Mouse (Mus musculus) granulocyte monocyte progenitor cell, adult 5-6 weeks (primary cell): ENCODE data around the gene Cacna2d1. TPM values are rescaled to one million over a fixed set of nuclear protein-coding genes. Genes with fewer than 3 reads are reported as not detected.

ENCODE experiments used
- ATAC-seq: replicated peaks from 2 replicates; pipeline ENCODE4 v1.8.0; 2016; ENCODE audit warnings: mild to moderate bottlenecking, moderate TSS enrichment, inconsistent platforms; ENCODE audit not compliant: poor library complexity, severe bottlenecking
- total RNA-seq, 2 experiments: library from RNA; stranded (forward) in 1 of 2; stranded (reverse) in 1 of 2; fragments of 200-712, 200-1000 nt in 1 of 2; fragments of >200 nt in 1 of 2; fragmentation: Nextera tagmentation in 1 of 2; gene quantifications; 2 replicates each; pipeline ENCODE4 v1.2.3; 2014 to 2017

The Cacna2d1 gene
- total RNA-seq, 2 experiments from 2014 or later: not detected

DNA sequence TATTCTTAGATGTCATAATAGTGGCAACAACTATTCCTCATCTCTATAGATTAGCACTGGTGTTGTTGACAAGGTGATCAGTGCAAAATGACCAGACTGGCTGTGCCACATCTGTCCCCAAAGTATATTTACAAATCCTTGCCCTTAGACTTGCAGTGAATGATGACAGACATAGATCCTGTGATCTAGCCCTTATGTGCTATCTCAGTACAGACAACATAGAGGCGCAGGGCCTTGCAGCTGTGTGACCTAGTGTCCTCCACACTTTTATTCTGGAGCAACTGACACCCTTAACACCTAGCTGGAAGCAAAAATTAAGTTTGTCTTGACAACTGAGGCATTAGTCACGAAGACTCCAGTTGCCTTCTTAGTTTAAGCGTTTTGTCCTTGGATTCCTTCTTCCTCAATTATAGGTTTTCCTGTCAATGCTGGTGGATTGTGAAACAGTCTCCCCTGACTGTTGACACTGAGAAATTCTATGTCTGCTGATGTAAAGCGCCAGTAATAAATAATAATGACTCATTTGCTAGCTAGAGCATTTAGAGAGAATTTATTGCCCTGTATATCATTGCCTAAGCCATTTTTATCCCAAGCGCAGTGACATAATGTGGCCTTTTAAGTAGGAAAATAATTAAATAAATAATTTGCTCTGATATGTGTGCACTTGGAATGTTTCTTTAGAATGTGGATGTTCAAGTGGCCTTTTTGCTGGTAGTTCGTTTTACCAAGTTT, 110.8 kb downstream of the Cacna2d1 start:
- no peak for ATAC-seq

DNA sequence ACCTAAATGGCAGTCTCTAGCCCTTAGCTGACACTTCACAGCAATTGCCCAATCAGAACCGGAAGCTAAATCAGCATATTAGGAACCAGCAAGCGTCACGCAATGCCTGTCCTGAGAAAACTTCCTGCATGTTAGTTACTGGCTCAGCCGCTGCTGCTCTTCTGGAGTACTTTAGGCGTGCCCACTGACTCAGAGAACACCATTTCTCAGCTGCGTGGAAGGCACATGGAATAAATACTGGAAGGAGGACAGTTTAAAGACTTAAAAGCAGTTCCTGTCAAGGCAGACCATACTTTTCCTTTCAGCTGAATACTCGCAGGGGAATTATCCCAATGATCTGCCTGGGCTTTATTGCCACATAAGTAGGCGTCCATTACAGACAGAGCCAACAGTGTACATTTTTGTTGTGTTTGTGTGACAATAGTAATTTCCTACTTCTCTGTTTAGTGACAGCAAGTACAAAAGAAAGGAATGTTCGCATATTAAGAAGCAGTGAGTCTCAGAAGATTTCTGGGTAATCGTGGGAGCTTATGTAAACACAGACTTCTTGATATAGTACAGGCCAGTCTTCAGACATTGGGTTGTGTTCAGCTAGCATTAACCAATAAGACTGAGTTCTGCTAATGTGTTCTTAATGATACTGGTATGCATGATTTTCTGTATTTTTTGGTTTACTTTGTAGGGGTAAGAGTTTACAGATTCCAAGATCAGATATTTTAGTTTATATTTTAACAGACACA, 113.1 kb downstream of the Cacna2d1 start:
- peak; percentile 58 for ATAC-seq

DNA sequence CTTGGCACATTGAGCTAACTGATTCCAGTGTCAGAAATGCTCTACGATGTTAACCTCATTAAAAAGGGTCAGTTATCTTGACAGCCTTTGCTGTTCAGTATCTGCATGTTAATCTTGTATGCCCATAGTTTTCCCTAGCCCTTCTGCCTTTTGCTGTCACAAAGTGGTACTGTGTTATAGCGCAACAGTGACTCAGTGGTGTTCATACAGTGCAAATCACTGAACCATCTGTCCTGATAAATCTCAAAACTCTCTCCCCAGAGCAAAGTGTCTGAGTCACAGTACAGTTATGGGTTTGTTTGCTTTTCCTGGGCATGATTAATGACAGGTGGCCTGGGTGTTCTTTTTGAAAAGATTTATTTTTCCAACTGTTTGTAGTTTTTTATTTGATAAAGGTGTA, 122.3 kb downstream of the Cacna2d1 start:
- no peak for ATAC-seq

DNA sequence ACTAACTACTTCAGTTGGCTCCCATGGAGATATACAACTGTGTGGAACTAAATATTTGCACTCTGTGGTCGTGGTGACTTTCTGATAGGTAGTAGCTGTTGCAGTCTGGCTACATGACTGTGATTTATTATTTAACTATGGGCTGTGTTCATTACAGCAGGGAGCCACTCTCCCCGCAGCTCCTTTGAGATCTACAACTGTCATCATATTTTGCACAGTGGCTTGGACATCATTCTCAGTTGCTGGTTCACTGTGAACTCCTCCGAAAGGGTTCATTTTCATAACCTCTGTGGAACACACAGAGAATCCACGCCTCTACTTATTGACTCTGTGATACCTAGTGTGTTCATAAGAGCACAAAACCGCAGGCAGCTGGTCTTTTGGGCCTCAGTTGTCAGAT, 128.3 kb downstream of the Cacna2d1 start:
- no peak for ATAC-seq

DNA sequence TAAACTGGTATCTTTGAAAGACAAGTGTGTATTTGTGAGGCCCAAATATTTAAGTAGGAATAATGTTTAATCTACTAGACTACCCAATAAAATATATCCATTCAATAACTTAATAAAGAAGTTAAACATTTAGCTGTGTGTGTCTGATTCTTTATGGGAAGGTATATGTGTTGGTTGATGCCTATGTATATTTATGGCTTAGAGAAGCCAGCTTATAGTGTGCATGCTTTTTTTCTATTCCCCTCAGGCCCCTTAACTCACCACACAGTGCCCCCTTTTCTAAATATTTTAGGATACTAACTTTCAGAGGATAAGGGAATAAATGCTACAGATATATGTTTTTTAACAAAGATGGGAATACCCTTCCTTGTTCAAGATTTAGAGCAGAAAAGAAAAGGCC, 128.8 kb downstream of the Cacna2d1 start:
- no peak for ATAC-seq

DNA sequence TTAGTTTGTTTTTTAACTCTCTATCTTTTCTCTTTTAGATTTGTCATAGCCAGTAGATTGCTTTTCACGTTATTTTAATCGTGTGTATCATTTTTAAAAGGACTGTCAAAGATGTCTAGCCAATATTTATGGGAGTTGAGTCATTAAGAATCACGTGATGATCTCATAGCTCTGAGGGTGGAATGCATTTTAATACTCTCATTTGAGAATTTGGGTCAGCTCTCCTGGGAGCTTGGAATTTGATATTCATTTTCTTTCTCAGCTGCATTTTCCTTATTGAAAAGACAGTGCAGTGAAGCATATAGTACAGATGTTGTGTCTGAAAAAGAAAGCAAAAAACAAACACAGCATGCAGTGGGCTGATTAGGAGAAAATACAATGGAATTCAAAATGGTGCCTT, 129.5 kb downstream of the Cacna2d1 start:
- no peak for ATAC-seq

DNA sequence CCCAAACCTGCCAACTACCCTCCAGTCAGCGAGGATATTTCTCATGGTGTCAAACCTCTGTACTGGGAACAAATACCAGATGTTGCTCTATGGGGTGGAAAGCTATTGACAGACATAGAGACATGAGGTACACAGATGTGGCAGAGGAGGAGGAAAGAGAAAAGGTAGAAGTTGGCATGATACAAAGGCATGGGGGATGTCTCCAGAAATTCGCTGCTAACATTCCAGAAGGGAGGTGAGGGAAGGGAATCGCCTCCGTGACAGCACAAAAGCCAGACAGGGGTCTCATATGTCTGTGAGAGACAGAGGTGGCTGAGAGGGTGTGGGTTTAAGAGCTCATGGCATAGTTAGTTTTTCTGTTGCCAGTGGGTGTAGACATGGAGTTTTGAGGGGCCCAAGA, 131.3 kb downstream of the Cacna2d1 start:
- ATAC-seq: no peak

DNA sequence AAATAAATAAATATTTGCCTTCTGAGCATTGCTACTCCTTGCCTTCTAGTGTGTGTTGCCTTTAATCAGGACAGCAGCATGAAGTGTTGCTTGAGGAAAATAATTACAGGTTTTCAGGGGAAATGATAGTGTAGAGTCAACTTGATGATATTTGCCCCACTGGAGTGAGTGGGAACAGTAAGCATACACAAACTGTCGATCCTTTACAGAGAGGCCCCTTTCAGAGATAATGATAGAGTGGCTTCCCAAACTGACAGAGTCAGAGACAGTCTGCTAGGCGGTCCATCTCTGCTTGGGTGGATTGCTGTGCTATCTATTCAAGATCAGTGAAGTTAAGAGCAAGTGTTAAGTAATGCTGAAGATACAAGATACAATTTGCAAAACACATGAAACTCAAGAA, 147.8 kb downstream of the Cacna2d1 start:
- ATAC-seq: no peak

DNA sequence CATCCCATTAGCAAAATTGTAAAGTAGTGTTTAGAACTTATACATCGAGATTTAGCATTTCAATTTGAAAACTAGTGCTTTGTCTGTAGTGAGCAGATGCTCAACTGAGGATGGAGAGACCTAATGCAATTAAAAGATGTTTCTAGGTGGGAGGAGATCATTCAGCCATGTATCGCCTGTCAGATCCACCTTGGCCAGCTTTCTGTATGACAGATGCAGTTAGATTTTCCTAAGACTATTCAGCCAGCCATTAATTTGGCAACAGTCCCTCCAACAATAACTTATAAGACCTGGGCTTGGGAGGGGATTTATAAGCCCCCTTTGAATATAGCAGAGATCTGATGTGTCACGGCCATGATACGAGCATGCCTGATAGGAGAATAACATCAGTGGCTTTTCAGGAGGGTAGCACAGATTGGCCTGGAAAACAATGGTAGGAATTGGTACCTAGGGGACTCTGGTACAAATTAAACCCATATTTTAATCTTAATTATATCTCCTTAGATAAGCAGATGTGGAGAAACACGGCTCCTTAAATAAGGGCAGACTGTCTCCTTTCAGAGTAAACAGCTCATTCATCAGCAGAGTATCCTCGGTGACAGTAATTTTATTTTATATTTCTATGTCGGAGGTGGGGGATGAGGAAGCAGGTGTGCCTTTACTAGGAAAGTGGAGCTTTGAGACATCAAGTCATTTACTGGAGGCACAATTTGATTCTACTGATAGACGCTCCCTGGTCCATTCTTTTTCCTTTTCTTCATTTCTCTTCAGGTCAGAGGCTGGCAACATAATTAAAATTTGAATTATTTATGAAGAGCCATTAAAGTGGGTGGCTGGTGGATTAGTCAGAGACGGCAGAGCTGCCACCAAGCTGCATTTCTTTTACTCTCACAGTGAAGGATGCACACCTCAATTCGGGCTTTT, 152.8 kb downstream of the Cacna2d1 start:
- ATAC-seq: no peak

DNA sequence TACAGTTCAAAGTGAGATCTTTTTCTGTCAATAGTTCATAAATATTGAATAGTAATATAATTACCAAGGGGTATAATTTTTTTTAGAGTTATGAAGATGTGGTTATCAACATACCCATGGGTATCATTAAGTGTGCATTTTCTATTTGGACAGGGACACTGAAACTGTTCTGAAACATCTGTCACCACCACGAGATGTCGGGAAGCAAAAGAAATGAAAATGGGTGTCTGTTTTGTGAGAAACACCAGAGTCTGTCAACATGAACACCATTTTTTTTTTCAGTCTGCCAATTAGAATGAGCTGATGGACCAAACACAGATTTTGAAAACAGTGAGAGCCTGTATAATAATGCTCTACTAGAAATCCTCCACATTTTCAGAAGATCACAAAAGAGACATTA, 153.5 kb downstream of the Cacna2d1 start:
- ATAC-seq: no peak

DNA sequence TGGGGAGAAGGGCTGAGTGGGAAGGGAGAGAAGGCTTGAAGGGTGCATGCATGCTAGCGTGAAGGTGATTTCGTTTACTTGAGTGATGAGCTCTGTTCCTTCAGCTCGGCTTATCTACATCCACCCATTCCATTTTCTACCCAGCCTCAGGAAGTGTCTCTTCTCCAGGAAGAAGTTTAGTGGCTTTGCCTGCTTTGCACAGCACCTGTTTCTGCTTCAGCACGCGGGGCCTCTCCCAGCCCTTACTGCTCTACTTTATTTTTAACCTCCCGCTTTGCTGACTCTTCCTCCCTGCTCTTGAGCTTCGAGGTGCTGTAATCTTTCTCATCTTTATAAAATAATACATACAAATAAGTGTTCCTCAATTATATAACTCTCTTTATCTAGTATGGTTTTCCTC, 158.0 kb downstream of the Cacna2d1 start:
- ATAC-seq: no peak

DNA sequence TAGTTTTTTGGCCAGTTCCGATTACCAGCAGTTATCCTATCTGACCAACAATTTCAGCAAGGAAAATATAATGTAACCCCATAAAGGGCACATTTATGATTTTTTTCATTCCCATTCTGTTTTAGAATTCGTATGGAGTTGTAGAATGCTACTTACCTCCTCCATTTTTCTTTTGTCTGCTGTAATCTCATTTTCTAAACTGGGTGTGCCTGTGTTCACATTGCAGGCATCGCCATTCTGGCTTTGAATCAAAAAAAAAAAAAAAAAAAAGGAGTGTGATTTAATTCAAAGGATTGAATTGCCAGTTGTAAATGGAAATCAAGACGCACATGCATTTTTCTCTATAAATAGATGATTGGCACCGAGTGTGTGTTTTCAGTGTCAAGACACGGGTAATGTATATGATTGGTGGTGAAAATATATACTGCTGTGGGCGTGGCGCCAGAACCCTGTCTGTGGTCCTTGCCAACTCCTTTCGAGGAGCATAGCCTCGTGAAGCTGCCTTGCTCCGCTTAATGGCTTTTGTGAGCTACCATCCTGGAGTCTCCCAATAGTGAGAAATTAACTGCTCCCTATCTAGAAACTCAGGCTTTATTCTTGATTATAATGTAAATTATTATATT, 158.7 kb downstream of the Cacna2d1 start:
- no peak for ATAC-seq

DNA sequence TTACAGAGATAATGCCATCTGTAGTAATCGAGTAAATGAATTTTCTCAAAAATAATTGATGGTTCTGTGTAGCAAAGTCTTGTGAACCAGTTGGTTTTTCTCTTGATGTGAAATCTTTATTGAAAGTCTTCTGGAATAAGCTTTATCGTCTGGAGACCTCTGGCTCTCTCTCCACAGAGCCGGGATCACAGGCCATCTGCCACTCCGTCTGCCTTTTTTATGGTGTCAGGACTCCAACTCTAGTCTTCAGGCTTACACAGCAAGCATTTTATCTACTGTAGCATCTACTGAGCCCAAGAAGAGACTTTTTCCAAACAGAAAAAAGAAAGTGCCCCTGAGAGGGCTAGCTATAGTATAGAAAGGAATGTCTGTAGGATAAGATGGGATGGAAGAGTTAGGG, 160.9 kb downstream of the Cacna2d1 start:
- no peak for ATAC-seq

DNA sequence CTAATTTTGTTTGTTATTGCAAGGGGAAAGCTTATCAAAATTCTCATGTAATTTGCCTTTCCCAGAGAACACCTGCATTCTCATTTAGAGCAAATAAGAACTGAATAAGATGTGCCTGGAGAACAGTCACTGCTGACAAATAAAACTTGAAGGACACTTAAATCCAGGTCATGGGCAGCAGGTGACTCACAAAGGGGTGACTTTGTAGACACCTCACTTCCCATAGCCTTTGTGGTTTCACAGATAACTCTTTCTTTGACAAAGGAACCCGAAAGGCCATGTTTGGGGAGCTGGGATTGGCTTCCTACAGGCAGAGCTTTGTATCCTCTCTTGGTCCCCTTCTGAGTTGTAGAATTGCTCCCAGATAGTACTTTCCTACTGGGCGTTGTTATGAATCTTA, 164.3 kb downstream of the Cacna2d1 start:
- no peak for ATAC-seq

DNA sequence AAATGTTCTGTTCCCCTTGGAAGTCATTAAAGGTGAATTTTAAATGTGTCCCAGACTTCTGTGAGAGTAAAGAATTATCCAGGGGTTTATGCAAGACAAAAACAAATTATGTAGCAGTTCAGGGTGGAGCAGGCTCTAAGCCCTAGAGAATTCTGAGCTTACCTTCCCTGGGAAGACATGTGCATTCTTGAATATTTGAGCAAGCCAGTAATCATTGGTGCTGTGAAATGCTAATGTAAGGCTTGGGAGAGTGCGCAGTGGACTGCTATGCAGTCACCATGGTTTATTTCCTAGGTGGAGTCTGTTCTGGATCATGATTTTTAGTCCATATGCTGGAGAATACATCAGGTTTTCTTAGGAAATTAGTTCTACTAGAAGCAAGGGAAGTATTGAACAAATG, 167.3 kb downstream of the Cacna2d1 start:
- ATAC-seq: no peak

DNA sequence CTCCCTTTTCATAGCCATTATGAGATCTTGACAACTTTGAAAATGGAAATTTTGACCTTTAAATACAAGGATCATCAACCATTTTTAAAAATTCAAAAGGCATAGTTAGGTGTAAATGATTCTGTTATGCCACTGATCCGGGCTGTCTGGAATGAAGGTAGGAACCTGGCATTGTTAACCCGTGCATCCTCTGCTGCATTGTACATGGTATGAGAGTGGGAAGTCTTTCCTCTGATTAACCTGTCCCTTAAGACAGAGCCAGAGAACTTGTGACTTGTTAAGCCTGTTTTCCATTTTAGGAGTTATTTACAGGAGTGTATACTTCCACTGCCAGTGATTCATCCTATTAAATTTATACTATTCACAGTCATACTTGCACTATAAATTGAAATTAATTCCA, 171.2 kb downstream of the Cacna2d1 start:
- no peak for ATAC-seq

DNA sequence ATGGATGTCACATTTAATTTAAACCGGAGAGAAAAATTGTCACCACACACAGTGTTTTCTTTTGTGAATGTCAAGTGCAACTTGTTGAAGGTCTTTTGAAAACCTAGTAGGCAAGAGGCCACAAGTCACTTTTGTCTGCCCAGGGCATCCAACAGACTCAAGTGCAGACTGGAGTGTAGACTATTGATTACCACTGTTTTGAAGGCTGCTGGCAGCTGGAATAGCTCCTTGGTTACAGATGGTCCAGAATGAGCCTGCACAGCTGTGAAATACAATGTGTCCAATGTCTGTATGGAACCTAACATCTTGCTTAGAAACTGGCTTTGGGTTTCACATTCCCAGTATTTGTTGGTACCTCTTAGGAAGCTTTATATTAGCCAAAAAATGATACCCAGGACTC, 176.2 kb downstream of the Cacna2d1 start:
- no peak for ATAC-seq

DNA sequence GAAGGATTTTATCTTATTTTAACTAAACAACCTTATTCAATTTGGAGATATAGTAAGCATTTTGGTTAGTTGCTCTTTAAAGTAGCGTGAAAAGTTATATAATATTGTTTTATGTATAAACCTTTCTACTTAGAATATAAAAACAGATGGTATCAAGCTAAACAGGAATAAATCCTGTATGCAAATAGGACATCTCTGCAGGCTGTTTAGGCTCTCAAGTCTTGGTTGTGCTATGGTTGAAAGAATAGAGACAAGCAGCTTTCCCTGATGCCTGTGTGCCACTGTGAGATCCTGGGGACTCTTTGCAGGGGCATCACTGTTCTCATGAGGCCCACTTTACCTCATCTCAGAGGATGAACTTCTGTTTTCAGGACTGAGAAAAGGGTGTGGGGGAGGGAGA, 179.4 kb downstream of the Cacna2d1 start:
- no peak for ATAC-seq

DNA sequence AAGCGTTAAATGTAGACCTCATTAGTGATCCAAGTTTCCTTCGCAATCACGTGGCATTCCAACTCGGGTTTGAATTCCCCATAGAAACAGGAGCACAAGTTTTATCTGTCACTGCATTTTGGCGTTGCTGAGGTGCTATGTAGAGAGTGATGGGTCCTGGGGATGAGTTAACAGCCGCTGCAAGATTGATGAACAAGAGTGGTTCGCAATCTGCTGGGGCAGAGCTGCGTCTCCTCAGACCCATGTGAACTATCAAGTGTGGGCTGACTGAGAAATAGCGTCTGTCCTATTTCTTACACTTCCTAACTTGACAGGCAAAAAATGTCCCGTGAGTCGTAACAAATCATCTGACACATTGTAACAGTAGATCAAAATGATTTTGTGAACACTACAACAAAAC, 186.8 kb downstream of the Cacna2d1 start:
- no peak for ATAC-seq

DNA sequence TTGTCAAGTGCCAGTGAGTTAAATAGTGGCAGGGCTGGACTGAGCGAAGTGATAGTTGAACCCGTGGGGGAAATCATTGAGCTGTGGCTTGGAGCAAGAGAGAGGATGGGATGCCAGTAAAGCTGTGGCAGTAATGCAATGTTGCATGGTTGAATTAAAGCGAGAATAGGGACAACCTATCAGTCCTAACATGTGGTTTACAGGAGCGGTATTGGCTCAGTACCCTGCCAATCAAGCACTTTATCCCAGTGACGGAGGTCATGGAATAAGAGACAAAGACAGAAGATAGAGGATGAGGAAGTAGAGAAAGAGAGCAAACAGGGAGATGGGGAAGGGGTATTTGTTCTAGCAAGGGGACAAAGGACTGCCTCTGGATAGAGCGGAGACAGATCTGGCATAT, 187.6 kb downstream of the Cacna2d1 start:
- ATAC-seq: no peak
